Mouse (Mus musculus): Measurements from ENCODE around the gene Rora.

DNA sequence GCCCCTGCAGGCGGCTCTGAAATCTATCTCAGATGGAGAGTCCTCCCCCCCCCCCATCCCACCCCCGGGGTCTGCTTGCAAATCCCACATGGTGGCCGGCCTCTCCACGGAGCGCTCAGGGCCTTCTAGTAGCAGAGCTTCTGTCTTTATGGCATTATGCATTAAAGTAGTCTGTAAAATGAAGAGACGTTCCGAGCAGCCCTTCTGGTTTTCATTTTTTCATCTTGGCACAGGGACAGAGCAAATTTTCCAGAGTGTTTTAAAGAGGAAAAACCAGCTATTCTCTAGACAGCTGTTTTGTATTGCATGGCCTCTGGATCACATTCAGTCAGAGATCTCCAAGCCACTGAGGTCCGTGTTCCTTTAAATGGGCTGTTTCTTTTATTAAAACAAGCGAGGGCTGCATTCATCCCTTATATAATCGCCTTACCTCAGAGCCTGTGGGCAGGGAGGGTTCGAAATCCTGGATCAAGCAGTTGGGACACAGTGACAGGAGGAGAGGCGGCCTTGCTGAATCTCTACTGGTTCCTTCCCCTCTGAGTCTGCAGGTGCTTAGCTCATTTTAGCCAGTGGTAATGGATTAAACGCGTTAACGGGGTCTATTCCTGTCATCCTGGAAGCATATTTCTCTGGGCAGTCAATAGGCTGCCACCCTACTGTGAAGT lies 417.7 kb downstream of the Rora start:
- TF ChIP-seq CTCF (IDR thresholded peaks at IDR 0.05; ENCODE audit: borderline replicate concordance, extremely low read depth, insufficient read depth, insufficient read length): no peak
- TF ChIP-seq POLR2A (IDR thresholded peaks at IDR 0.05; ENCODE audit: borderline replicate concordance, extremely low read depth, insufficient read depth, insufficient read length, poor library complexity, severe bottlenecking): no peak

All from brain, embryonic 14.5 days (tissue).